Mouse (Mus musculus) heart, postnatal 36 days (tissue): ENCODE results near the gene Gm10643. TPM values are rescaled to one million over a fixed set of nuclear protein-coding genes. Genes with fewer than 3 reads are reported as not detected.

Experiments
- DNase-seq, 2 experiments: peaks; one replicate each; pipeline ENCODE4 v3.0.0; 2021 to 2022
- intact Hi-C: fragments of 180-260 bp; cut with DNase I; formaldehyde crosslinking; loops from one replicate; pipeline ENCODE4 v1.15.1; 2025
- total RNA-seq, 2 experiments: library from RNA; stranded (reverse); gene quantifications; 2 replicates each; pipeline ENCODE4 v1.2.3; 2021

The Gm10643 gene
- total RNA-seq, 2 experiments from 2014 or later, result 4.1 to 4.5 TPM

DNA sequence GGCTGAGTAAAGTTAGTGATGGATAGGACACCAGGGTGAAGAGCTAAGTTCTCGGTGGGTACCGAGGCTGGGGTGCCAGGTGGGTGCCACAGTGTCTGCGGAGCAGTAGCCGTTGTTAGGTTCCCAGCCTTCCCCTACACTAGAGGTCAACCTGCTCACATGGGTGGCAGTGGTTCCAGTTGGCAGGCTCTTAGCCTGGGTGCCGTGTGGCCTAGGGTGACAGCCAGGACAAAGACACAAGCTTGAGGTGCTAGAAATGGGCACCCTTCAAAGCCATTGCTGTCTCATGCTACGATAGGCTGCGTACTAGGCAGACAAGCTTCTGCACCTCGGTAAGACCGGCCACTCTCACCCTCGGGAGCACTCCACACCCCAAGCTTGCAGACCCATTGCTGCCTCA is 7.4 kb upstream of the Gm10643 start:
- DNase-seq, result no peak
- intact Hi-C loops, result no loop called here

DNA sequence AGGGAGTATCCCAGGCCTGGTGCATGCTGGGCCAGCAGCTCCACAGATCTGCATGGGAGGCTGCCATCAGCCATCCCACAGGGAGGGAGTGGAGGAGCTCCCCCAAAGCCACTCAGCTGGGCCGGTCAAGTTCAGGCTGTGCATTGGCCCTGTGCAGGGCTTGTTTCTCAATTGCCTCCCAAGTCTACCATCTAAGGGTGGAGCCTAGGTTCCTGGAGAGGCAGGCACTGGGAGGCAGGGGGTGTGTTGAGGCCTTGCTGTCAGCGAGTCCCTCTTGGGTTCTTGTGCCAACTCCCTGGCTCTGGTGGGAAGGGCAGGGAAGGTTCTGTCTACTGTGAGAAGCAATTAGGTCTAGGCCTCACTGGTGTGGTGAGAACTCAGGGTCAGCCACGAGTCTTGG is 7.0 kb upstream of the Gm10643 start:
- intact Hi-C loops, result loop anchor here (2.0 kb wide), 1 partner anchor 31 kb away; no protein-coding TSS in a partner anchor

DNA sequence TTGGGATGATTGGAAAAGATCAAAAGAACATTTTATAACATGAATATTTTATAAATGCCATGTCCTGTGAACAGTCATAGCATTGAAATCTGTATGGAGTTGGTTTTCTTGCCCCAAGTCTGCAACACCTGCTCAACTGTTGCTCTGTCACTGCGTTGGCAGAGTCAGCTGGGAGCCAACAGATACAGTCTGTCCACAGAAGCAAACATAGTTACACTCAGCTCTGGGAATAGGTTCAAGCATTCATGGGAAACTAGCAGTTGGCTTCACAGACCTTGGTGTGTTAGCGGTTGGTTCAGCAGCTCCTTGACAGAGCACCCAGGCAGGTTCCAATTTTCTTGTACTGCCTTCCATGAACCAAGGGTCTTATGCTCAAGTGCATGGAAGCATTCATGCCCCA is 5.7 kb upstream of the Gm10643 start:
- intact Hi-C loops, result loop anchor here (2.0 kb wide), 1 partner anchor 32 kb away; no protein-coding TSS in a partner anchor
- DNase-seq, result peak in 1 of 2 experiments; percentile 29

More for the DNA sequence above, 7.0 kb upstream of the Gm10643 start:
- peak in 1 of 2 experiments; percentile 26 for DNase-seq

DNA sequence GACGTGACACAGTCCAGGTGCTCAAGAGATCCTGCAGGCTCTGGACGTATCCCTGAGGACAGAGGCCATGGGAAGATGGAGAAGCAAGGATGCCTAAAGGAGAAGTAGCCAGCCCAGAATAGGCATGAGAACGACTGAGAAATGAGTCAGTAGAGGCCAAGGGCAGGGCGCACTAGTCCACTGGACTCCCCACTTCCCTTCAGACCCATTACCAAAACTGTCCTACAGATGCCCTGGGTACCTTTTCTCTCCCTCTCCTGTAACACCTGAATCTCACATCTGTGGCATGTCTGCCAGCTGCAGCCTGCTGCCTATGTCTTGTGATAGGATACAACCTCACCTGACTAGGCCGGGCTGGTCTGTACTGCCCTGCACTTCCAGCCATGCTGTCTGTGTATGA is 5.3 kb upstream of the Gm10643 start:
- intact Hi-C loops, result loop anchor here (2.0 kb wide), 1 partner anchor 33 kb away; no protein-coding TSS in a partner anchor
- DNase-seq, result no peak

DNA sequence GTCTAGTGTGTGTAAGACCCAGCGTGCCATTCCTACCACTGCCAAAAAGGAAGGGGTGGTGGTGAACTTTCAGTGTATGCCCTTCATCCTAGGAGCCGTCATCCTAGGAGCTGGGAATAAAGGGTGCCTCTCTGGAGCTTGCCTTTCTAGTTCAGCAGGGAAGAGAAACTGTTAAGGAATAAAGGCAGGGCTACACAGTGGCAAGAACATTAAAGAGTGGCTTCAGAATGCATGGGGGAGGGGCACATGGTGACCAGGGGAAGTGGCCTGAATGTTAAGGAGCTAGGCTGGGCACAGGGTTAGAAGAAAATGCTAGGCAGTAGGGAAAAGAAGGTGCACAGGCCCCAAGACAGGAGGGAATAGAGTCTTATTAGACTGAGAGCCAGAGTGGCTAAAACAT is 4.8 kb upstream of the Gm10643 start:
- no peak for DNase-seq
- intact Hi-C loops, result loop anchor here (2.0 kb wide), 1 partner anchor 33 kb away; no protein-coding TSS in a partner anchor

DNA sequence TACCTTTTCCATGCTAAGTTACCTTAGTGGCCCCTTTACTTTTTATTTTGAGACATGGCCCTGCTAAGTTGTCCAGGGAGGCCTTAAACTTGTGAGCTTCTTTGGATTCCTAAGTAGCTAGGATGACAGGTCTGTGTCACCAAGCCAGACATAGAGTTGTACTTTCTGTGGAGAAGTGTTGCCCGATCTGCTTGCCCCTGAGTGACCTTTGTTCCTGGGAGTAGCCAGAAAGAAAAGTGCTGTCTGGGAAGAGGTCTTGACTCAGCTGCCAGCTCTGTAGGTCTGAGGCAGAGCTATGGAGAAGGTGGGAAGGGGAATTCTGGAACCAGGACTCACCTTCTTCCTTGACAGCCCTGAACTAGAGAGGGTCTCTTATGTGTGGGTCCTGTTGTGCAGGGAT is 4.2 kb upstream of the Gm10643 start:
- no peak for DNase-seq
- intact Hi-C loops, result no loop called here

DNA sequence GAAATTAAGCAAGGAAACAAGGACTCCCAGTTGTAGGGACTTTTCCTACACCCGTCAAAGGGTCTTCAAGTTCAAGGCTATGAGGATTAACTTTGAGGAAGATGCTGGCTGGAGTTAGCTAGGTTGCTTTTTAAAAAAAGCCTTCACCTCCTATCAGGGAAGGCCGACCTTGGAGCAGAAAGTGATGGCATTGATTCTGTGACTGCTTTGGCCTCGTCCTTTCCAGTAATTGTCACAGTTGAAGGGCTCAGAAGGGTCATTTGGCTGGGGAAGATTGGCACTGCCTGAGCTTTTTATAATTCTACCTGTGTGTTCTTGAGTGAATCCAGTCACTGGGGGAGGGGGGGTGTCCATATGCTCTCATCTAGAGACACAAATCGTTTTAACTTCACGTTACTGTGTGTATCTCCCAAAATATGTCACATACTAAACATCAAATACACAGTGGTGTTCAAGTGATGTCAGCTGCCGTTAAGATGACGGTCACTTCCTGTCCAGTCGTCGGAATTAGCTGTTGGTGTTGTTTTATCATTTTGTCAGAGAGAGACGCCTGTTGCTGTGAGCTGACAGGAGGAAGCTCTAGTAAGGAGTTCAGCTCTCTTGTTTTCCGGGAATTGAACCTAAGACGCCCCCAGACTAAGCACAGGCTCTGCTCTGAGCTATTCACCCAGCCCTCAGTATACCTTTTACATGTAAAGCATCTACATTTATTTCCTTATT is 3.5 kb upstream of the Gm10643 start:
- intact Hi-C loops, result no loop called here
- no peak for DNase-seq

DNA sequence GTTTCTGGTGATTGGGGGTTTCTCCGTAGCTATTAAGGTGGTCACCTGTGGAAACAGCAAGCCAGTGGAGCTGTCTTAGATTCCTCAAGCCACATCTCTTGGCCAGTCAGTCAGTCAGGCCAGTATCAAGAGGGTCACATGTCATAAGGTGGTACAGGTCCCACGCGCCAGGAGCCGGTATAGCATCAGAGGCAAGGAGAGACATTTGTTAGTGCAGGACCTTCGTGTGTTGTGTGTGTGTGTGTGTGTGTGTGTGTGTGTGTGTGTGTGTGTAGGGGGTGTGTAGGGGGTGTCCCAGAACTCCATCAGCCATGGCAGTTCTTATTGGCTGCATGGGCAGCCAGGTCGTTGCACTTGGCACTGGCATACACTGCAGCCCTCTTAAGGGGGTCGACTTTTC is 3.0 kb upstream of the Gm10643 start:
- no peak for DNase-seq
- intact Hi-C loops, result loop anchor here (2.0 kb wide), 1 partner anchor 63 kb away; no protein-coding TSS in a partner anchor

DNA sequence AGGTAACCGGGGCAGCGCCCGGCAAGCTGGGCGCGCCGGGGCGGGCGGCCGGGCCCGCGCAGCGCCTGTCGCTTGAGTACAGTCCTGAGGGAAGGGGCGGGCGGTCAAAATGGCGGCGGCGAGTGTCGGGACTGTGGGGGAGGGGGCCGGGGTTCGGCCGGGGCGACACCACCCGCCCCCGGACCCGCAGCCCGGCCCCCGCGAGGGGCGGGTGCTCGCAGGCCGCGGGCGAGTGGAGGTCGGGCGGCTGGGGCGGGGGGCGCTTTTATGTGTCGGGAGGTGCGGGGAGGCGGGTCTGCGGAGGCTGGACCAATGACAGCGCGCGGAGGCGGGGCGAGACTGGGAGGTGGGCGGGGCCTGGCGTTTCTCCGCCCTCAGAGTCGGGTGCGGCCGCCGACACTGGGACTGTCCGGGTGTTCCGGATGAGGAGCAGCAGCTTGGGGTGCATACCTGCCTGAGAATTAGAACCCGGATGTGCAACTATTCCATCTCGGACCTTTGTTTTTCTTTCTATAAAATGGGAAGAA is 2.2 kb upstream of the Gm10643 start:
- intact Hi-C loops, result loop anchor here (2.0 kb wide), 1 partner anchor 62 kb away; no protein-coding TSS in a partner anchor
- peak; percentile 99 for DNase-seq

DNA sequence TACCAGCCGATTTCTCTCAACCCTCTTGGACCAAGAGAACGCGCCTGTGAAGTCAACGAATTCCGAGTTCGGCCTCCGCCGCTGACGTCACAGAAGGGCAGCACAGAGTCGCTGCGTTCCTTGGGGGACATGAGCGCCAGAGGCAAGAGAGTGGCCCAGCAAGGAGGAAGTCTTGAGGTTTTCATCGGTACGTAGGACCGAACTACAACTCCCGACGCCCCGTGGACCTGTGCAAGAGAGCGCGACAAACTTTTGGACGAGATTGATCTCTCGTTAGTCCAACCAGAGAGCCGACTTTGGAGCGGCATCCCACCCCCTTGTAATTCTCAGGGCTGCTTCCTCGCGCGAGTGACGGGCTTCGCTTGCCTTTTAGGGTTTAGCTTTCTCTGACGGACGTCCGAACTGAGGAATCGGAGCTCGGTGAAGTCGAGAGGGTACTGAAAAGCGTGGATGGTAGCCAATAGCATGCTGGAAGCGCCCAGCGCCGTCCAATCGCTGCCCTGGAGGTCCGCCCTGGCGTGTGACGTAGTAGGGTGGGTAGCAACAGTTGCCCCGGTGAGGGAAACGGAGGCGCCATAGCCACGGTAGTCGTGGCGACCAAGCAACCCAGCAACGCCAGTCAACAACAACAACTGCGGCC is 1.5 kb upstream of the Gm10643 start, which contains the start of gene Rfx1:
TSS of gene Rfx1 (plus strand) at position 544 of the 640 bp plus-strand sequence.
- intact Hi-C loops, result loop anchor here (2.0 kb wide), 1 partner anchor 62 kb away; no protein-coding TSS in a partner anchor
- peak; percentile 97 to 98 for DNase-seq

DNA sequence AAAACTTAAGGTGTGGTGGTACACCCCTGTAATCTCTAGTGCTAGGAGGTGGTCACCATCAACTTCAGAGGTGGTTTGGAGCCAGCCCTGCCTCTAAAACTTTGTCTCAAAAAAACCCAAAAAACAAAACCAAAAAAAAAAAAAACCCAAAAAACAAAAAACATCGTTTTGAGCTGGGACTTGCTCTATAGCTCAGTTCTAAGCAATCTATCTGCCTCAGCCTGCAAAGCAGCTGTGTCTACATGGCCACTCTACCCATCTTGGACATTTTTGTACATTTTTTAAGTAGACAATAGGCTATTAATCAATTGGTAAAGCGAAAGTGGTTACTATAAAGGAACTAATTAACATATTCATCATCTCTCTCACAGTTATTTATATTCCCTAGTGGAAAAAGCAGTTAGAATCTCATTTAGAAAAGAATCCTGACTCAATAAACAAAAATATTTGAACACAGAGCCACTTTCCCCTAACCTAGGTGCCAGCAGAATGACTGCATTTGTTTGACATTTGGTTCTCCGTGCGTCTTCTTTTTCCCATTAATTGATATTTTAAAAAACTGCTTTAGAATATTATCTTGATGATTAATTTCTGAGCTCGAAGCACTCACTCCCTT is 628 bp upstream of the Gm10643 start:
- no peak for DNase-seq
- intact Hi-C loops, result loop anchor here (2.0 kb wide), 1 partner anchor 61 kb away; no protein-coding TSS in a partner anchor

DNA sequence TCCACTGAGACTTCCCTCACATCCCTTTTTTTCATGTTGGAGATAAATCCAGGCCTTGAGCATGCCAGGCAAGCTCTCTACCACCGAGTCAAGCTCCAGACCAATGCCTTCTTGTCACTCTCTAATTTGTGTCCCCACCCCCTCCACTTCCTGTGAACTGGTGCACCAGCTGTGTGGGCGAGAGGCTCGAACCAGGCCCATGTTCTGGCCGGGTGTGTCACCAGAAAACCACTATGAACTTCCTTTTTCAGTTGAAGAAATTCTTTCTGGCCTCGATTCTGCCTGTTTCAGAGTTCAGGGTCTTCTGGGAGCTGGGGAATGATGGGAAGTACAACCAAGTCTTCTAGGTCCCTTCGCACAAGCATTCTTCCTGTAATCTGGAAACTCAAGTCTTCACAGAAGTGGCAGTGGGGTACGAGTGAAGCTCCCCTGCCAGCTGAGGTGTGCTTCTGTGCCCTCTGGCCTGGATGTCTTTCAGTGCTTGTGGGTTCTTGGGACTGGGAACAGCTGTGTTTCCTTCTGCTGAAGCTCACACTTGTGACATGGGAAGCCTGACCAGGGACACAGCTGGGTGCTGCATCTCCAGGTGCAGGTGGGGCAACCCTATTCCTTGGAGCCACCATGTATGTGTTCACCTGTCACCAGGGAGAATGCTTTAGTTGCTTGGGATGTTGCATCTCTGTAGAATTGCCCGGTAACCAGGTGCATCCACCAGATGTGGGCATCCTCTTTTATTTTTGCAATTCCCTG is 901 bp downstream of the Gm10643 start:
- intact Hi-C loops, result loop anchor here (2.0 to 5.0 kb wide), 2 partner anchors 21 to 83 kb away; partner anchors contain the start of genes 4930432K21Rik, Cc2d1a and Il27ra
- peak in 1 of 2 experiments; percentile 26 for DNase-seq

DNA sequence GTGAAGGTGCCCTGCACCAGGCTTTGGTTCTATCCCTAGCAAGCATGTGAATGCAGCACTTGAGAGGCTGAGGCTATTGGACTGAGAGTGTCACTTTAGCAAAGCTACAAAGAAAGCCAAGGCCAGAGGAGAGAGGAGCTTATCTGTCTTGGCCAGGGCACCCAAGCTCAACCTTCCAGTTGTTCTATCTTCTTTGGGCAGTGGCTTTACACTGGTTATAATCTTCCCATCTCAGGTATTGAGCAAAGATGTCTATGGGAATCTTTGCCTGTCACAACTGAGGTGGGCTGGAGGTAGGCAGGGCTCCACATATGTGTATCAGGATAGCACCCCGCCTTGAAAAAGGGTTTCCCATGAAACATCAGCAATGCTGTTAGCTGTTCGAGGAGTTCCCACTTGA is 4.7 kb downstream of the Gm10643 start:
- intact Hi-C loops, result loop anchor here (5.0 kb wide), 1 partner anchor 87 kb away; the partner anchor contains the start of genes 4930432K21Rik and Cc2d1a
- no peak for DNase-seq

DNA sequence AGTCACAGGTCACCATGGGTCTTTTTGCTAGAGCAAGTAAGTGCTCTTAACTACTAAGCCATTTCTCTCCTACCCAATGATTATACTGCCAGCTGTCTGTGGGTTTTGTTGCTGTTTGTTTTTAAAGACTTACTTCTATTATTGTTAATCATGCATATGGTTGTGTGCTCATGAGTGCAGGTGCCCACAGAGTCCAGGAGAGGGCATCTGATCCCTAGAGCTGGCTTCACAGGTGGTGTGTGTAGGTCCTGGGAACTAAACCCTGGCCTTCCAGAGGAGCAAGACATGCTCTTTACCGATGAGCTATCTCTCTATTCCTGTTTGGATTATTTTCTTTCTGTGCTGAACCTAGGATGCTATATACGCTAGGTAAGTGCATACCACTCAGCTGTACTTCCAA is 5.7 kb downstream of the Gm10643 start:
- intact Hi-C loops, result no loop called here

DNA sequence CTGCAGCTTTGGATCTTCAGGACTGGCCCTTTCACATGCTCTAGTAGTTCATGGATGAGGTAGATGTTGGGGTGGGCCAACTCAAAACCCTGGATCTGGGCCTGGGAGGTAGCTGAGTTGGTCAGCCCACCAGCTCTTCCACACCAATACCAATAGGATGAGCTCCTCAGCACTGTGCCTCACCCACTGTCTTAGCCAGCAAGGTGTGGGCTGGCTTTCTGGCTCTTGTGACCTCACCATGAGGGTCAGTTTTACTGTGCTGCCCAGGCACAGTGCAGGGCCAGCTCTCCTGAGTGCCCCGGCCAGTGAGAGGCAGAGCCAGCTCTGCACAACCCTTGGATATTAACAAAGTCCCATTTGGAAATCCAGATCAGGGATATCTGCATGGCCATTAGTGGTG is 7.1 kb downstream of the Gm10643 start:
- intact Hi-C loops, result no loop called here
- DNase-seq, result no peak

More for the DNA sequence above, 5.7 kb downstream of the Gm10643 start:
- no peak for DNase-seq

DNA sequence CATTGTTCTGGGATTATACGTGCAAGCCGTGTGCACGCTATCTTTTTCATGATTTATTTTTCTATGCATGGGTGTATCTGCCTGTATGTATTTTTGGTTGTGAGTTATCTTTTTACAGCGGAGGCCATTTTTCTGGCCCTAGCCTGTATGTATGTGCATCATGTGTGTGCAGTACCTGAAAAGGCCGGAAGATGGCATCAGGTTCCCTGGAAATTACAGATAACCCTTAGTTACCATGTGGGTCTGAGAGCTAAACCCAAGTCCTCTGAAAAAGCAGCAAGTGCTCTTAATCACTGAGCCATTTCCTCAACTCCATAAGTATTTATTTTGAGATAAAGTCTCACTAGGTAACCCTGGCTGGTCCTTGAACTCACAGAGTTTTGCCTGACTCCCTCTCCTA is 11.7 kb downstream of the Gm10643 start:
- intact Hi-C loops, result no loop called here
- DNase-seq, result no peak

DNA sequence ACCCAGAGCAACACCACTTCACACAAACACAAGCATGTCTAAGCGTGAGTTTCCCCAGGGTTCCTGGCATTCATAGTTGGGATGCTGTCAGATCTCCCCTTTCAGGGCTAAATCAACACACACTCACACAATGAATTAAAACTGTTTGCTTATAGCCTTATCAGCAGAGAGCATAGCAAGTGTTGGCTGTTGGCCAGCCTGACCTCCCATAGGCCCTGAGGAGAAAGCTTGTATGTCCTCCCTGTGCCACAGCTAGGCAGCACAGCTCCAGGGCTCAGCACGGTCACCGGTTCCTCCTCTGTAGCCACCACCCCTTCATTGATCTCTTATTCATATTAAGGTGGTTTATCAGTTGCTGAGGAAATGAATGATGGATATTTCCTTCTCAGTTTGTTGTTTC is 12.2 kb downstream of the Gm10643 start:
- intact Hi-C loops, result no loop called here
- DNase-seq, result no peak

DNA sequence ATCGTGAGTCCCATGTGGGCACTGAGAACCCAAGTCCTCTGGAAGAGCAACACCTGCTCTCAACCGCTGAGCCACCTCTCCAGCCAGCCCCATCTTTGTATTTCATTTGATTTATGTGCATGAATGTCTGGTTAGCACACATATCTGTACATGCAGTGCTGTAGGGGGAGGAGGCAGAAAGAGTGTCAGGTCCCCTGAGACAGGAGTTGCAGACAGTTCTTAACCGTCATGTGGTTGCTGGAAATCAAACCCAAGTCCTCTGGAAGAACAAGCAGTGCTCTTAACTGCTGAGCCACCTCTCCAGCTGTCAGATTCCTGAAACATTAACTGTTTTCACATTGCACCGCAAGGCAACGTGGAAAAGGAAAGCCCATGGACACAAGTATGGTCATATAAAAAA is 16.8 kb downstream of the Gm10643 start:
- intact Hi-C loops, result no loop called here
- DNase-seq, result no peak

DNA sequence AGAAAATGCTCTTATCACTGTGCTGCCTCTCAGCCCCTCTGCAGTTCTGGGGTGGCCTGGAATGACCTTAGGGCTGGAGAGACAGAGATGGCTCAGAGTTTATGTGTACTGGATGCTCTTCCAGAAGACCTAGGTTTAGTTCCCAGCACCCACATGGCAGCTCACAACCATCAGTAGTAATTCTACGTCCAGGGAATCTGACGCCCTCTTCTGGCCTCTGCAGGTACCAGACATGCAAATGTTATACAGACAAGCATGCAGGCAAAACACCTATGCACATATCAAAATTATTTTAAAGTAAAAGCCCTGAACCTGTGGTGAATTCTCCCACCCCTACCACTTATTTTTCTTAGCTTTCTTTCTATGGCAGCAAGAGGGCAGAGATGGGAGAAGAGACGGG is 18.4 kb downstream of the Gm10643 start:
- intact Hi-C loops, result no loop called here
- DNase-seq, result no peak

DNA sequence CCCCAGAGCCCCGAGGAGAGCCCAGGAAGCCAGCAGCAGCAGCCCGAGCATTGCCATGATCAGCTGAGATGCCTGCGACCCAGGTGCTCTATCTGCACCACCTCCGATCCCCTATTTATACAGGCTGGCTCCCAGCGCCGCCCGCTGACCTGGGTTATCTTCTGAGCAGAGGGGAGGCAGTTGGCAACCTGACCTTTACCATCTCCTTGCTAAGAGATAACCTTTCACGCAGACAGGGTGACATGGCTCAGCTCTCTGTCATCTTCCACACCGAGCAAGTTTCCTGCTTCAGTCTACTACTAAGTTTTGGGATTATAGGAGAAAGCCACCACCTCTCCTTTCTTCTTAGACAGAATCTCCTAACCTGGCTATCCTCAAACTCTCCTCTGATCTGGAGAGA is 20.0 kb downstream of the Gm10643 start, which contains the start of gene Rln3:
TSS of gene Rln3 (minus strand) at position 101 of the 400 bp plus-strand sequence.
- no peak for DNase-seq
- intact Hi-C loops, result no loop called here
